Mouse (Mus musculus) neural tube, embryonic 15.5 days (tissue): ENCODE results near the gene Pik3ca. TPM values are rescaled to one million over a fixed set of nuclear protein-coding genes. Genes with fewer than 3 reads are reported as not detected.
A peak's percentile ranks its signal among the peaks of the same experiment; 100 is the strongest.

Experiments
- ATAC-seq: fragments of 200-750 bp; cut with Nextera tagmentation; 2 replicates; pipeline ENCODE4 v1.8.0; 2017; ENCODE audit warnings: mild to moderate bottlenecking, moderate TSS enrichment, moderate library complexity; ENCODE audit not compliant: low FRiP score
- H3K27ac ChIP-seq: fragments of 300-500 bp; sonication (generic); replicated peaks from 2 replicates; pipeline ENCODE4 v1.5.1; 2015; ENCODE audit warnings: mild to moderate bottlenecking, inconsistent platforms
- H3K27me3 ChIP-seq: fragments of 300-500 bp; sonication (generic); replicated peaks from 2 replicates; pipeline ENCODE4 v1.6.1; 2015; ENCODE audit warnings: inconsistent platforms
- H3K36me3 ChIP-seq: fragments of 300-500 bp; sonication (generic); 2 replicates; pipeline ENCODE4 v1.6.1; 2015; ENCODE audit warnings: inconsistent platforms
- H3K4me1 ChIP-seq: fragments of 300-500 bp; sonication (generic); 2 replicates; pipeline ENCODE4 v1.6.1; 2015; ENCODE audit warnings: inconsistent platforms
- H3K4me2 ChIP-seq: fragments of 300-500 bp; sonication (generic); 2 replicates; pipeline ENCODE4 v1.6.1; 2015; ENCODE audit warnings: inconsistent platforms, mild to moderate bottlenecking, moderate library complexity
- H3K4me3 ChIP-seq: fragments of 300-500 bp; sonication (generic); replicated peaks from 2 replicates; pipeline ENCODE4 v1.5.1; 2015; ENCODE audit warnings: mild to moderate bottlenecking, inconsistent platforms
- H3K9ac ChIP-seq: fragments of 300-500 bp; sonication (generic); replicated peaks from 2 replicates; pipeline ENCODE4 v1.6.1; 2015; ENCODE audit warnings: mild to moderate bottlenecking, inconsistent platforms
- H3K9me3 ChIP-seq: fragments of 300-500 bp; sonication (generic); replicated peaks from 2 replicates; pipeline ENCODE4 v1.6.1; 2016; ENCODE audit warnings: inconsistent platforms
- WGBS: fragments of 180-500 bp; shearing (Covaris S2); methylation state at CpG from one replicate; pipeline ENCODE4 v1.1.7; 2015; ENCODE audit warnings: mixed read lengths; 5-methylcytosine and 5-hydroxymethylcytosine counted together
- polyA plus RNA-seq: library from polyadenylated mRNA; unstranded; fragments of >200 nt; fragmentation: Nextera tagmentation; extraction: Ambion mirVana; gene quantifications from 2 replicates; pipeline ENCODE4 v1.2.1, GENCODE M21; 2015

Pik3ca gene
- polyA plus RNA-seq, 1 experiment from 2014 or later = 12.3 TPM

DNA sequence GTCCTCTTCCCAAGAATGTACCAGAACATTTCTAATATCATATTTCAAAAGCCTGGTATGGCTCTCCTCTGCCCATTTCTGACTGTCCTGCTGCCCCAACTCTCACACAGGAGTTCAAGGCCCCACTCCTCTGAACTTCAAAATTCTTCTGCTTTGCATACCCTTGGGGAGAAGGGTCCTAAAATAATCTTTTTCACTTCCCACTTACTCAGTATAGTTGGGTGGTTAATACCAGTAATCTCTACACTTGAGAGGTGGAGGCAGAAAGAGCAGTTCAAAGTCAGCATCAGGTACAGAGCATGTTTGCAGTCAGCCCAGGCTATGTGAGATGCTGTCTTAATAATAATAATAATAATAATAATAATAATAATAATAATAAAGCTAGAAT lies 93.5 kb downstream of the Pik3ca start:
- Histone ChIP-seq H3K9me3 (no peaks in the 10 kb centered on the region), H3K36me3 (no peaks in the 10 kb centered on the region), H3K27me3 (no peaks in the 10 kb centered on the region), H3K4me2 (no peak overlapping the region), H3K4me1 (no peaks in the 10 kb centered on the region), H3K9ac (no peak overlapping the region), H3K4me3 (no peak overlapping the region), H3K27ac (no peak overlapping the region)
- no peak for ATAC-seq

DNA sequence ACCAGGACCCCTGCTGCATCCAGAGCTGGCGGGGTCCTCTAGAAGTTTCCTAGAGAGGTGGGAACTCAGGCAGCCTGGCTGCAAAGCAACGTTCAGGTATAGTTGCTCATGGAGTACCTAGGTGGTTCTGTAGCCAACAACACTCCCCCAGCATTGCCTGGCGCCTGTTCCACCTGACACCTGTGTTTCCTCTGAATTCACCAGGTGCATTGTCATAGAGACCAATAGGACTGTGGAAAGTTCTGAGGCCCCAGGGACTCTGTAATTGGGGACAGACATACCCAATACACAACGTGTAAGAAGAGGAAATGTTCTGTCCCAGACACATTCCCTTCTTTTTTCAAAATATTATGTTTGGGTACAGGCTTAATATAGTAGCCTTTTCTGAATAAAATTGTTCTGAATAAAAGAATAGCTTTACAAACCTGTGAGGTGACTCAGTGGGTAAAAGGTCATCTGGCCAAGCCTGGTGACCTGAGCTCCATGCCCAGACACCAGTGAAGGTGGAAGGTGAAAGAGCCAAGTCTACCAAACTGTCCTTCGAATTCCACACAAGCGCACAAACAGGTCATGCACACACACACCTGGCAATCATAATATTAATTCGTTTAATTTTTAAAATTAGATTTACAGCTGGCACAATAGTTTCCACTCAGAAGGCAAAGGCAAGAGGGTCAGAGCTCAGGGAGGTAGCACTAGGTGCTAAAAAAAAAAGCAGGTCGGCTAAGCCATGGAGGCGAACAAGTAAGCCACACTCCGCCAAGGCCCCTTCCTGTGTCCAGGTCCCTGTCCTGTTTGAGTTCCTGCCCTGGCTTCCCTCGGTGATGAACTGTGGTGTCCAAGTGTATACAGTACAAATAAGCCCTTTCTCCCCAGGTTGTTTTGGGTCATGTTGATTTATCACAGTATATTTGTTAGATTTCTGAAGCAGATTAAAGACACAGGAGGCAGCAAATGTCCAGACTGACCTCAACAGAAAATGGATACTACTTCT lies 94.9 kb downstream of the Pik3ca start, which contains the start of gene Kcnmb3:
Kcnmb3 (minus strand) TSS at position 135 of the 994 bp plus-strand sequence.
- H3K9ac ChIP-seq = no peak within 1 kb of the TSS
- no peak within 1 kb of the TSS for H3K4me2 ChIP-seq
- no peak within 1 kb of the TSS for H3K4me3 ChIP-seq
- no peaks in the 10 kb centered on the region for H3K27me3 ChIP-seq
- H3K9me3 ChIP-seq = no peaks in the 10 kb centered on the region
- no peak within 1 kb of the TSS for H3K27ac ChIP-seq
- H3K36me3 ChIP-seq = no peaks in the 10 kb centered on the region
- no peak for ATAC-seq
- WGBS = 85% methylated on average over 11 of the region's 11 CpGs
- H3K4me1 ChIP-seq = no peaks in the 10 kb centered on the region

- Histone ChIP-seq H3K4me2 (no peak overlapping the region), H3K27ac (no peak overlapping the region), H3K36me3 (no peaks in the 10 kb centered on the region), H3K9ac (no peak overlapping the region), H3K4me3 (no peak overlapping the region), H3K27me3 (no peaks in the 10 kb centered on the region), H3K9me3 (no peaks in the 10 kb centered on the region), H3K4me1 (no peaks in the 10 kb centered on the region)
- 92% methylated on average over 8 of the region's 8 CpGs for WGBS
- no peak for ATAC-seq
Measured at GRCm38 (mm10) chr3:32494387-32495087, 97.1 kb downstream of the Pik3ca start.

- no peaks in the 10 kb centered on the region for H3K27me3 ChIP-seq
- no peaks in the 10 kb centered on the region for H3K36me3 ChIP-seq
- 45% methylated on average over 8 of the region's 8 CpGs for WGBS
- no peak overlapping the region for H3K4me3 ChIP-seq
- H3K4me2 ChIP-seq = no peak overlapping the region
- ATAC-seq = no peak
- H3K27ac ChIP-seq = no peak overlapping the region
- no peak overlapping the region for H3K9ac ChIP-seq
- no peaks in the 10 kb centered on the region for H3K9me3 ChIP-seq
- no peaks in the 10 kb centered on the region for H3K4me1 ChIP-seq
Measured at GRCm38 (mm10) chr3:32495088-32495770, 97.8 kb downstream of the Pik3ca start.

DNA sequence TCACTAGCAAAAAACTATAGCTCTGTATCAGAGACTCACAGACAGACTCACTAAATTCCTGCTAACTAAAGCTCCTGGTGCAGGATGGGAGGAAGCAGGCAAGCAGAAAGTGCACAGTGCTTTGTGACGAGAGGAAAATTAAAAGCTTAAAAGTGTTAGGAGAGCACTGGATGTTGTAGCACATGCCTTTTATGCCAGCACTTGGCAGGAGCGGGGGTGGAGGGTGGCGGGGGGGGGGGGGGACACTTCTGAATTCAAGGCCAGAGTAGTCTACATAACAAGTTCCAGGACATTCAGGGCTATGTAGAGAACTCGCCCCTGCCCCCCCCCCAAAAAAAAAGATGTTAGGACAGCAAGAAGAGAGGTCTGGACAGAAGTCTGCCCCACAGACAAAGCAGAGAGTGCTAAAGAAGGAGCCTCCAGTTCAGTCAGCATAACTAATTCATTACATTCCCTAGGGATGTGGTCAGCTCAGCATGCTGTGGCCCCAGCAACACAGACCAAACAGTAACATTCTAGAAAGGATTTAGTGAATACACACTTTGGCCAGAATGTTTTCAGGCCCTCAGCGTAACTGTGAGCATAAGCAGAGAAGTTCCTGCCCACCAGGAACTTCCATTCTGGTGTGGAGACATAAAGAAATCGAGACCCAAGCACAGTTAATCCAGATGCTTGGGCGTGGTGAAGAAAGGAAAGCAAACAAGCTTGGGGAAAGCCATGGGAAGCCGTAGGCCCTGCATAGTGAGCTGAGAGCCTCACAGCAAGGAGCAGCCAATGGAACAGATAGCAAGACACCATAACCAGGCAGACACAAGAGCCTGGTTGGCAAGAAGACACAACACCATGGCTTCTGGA lies 98.6 kb downstream of the Pik3ca start:
- H3K27me3 ChIP-seq = no peaks in the 10 kb centered on the region
- no peak overlapping the region for H3K4me2 ChIP-seq
- H3K4me3 ChIP-seq = no peak overlapping the region
- no peak for ATAC-seq
- no peak overlapping the region for H3K27ac ChIP-seq
- WGBS = 65% methylated on average over 8 of the region's 8 CpGs
- no peaks in the 10 kb centered on the region for H3K4me1 ChIP-seq
- H3K9ac ChIP-seq = no peak overlapping the region
- no peaks in the 10 kb centered on the region for H3K9me3 ChIP-seq
- H3K36me3 ChIP-seq = no peaks in the 10 kb centered on the region

DNA sequence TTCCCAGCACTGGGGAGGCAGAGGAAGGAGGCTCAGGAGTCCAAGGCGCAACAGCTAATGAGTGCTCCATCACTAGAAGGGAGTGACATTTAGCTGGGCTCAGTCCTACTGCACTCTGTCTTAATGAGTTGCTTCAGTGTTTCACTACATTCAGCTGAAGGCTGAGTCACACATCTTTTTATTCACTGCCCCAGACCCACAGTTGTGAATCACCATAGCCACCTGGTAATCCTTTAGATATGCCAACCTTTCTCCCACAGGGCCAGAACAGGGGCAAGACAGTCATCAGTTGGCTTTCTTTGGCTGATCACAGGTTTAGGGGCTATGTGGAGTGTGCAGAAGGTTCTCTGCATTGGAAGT lies 99.2 kb downstream of the Pik3ca start:
- no peaks in the 10 kb centered on the region for H3K4me1 ChIP-seq
- H3K9ac ChIP-seq = no peak overlapping the region
- no peak overlapping the region for H3K4me2 ChIP-seq
- no peaks in the 10 kb centered on the region for H3K27me3 ChIP-seq
- H3K4me3 ChIP-seq = no peak overlapping the region
- WGBS = 100% methylated on average over 1 of the region's 1 CpGs
- H3K27ac ChIP-seq = no peak overlapping the region
- H3K36me3 ChIP-seq = no peaks in the 10 kb centered on the region
- H3K9me3 ChIP-seq = no peaks in the 10 kb centered on the region
- no peak for ATAC-seq

DNA sequence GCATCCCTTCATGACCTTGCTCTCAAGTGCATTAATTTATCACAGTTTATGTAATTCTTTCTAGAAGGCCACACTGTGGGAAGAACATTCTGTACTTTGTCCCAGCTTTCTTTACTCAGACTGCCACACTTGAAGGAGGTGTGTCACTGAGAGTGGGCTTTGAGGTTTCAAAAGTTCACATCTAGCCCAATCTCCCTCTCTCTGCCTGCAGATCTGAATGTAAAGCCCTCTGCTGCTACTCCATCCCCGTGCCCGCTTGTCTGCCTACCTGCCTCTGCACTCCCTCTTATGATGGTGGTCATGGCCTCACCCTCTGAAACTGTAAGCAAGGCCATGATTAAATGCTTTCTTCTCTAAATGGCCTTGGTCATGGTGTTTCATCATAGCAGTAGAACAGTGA lies 102.9 kb downstream of the Pik3ca start:
- Histone ChIP-seq H3K4me3 (no peak overlapping the region), H3K36me3 (no peaks in the 10 kb centered on the region), H3K4me2 (no peak overlapping the region), H3K27ac (no peak overlapping the region), H3K9me3 (no peaks in the 10 kb centered on the region), H3K4me1 (no peaks in the 10 kb centered on the region), H3K9ac (no peak overlapping the region), H3K27me3 (no peaks in the 10 kb centered on the region)
- WGBS = 92% methylated on average over 2 of the region's 2 CpGs
- ATAC-seq = no peak

DNA sequence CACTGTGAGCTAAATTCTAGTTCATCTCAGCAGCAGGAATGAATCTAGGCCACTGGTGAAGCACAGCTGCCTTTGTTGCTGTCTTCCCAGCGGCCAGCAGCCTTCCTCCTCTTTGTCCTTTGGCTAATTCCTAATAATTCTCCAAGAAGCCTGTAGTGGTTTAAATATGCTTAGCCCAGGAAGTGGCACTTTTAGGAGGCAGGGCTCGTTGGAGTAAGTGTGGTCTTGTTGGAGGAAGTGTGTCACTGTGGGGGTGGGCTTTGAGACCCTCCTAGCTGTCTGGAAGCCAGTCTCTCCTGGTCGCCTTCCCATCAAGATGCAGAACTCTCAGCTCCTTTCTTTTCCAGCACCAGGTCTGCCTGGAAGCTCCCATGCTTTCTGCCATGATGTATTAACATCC lies 108.4 kb downstream of the Pik3ca start:
- H3K9ac ChIP-seq = no peak overlapping the region
- peaks cover 18% of the 10 kb centered on the region for H3K4me1 ChIP-seq
- H3K4me3 ChIP-seq = no peak overlapping the region
- no peaks in the 10 kb centered on the region for H3K9me3 ChIP-seq
- WGBS = 79% methylated on average over 3 of the region's 3 CpGs
- no peak overlapping the region for H3K27ac ChIP-seq
- H3K27me3 ChIP-seq = no peaks in the 10 kb centered on the region
- H3K4me2 ChIP-seq = no peak overlapping the region
- ATAC-seq = no peak
- no peaks in the 10 kb centered on the region for H3K36me3 ChIP-seq

DNA sequence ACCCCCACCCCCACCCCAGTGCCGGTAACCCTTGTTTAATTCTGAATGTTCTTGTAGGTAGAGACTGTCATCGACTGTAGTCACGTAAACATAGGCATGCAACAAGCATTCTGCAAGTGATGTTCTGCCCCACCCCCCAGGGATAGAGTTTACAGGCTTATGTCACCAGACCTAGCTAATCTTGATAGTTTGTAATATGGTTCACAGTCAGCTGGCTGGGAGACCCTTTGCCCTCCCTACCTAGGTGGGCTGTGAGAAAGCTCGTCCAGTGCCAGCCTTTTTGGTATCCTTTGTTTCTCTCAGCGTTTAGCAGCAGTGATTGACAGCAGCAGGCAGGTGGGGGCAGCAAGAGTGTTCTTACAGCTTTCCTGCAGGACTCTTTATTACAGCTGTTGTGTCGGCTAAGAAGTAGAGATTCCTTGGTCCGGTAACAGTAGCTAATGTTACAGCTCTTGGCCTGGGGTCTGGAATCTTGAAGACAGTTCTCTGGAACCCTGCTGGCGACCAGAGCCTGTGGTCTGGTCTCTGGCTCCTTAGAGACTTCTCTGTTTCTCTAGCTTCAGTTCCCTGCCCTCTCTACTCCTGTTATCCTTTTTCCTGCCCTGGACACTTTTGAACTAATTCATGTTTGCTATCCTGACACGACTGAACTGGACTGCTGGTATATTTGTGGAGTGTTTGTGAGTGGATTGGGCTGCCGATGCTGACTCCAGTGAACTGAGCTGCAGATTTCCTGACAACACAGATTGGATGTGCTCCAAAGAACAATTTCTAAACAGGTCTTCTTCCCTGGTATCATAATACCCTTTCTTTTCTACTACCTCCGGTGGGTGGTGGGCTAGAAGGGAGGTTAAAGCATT lies 109.1 kb downstream of the Pik3ca start:
- 65% methylated on average over 11 of the region's 11 CpGs for WGBS
- ATAC-seq = no peak
- Histone ChIP-seq H3K36me3 (no peaks in the 10 kb centered on the region), H3K27me3 (no peaks in the 10 kb centered on the region), H3K4me1 (peaks cover 22% of the 10 kb centered on the region), H3K9ac (no peak overlapping the region), H3K27ac (no peak overlapping the region), H3K9me3 (no peaks in the 10 kb centered on the region), H3K4me3 (no peak overlapping the region), H3K4me2 (no peak overlapping the region)

- peaks cover 39% of the 10 kb centered on the region for H3K4me1 ChIP-seq
- peak overlapping the region; percentile 68 for H3K4me2 ChIP-seq
- no peak overlapping the region for H3K9ac ChIP-seq
- H3K36me3 ChIP-seq = no peaks in the 10 kb centered on the region
- no peaks in the 10 kb centered on the region for H3K9me3 ChIP-seq
- peak overlapping the region; percentile 20 for H3K4me3 ChIP-seq
- H3K27ac ChIP-seq = 0 out of 2 replicates have a peak overlapping the region, but pooled peaks have one; percentile 30
- peak; percentile 36 for ATAC-seq
- H3K27me3 ChIP-seq = no peaks in the 10 kb centered on the region
- WGBS = 2% methylated on average over 17 of the region's 17 CpGs
Measured at GRCm38 (mm10) chr3:32508666-32509324, 111.3 kb downstream of the Pik3ca start.
